Mouse (Mus musculus) forebrain, embryonic 12.5 days (tissue): ENCODE measurements at regions not wholly inside any gene's neighbourhood (a gene's known extent, or its start where the extent isn't known, plus 50 kb on each side); places are given as distances from the start of the nearest gene placed in this dataset.

Source experiments
- ATAC-seq: fragments of 200-750 bp; cut with Nextera tagmentation; 2 replicates; pipeline ENCODE4 v1.8.0; 2017; ENCODE audit warnings: moderate TSS enrichment; ENCODE audit not compliant: low FRiP score
- H3K27ac ChIP-seq: fragments of 300-500 bp; sonication (generic); 2 replicates; pipeline ENCODE4 v1.5.1; 2016; ENCODE audit warnings: mild to moderate bottlenecking
- H3K27me3 ChIP-seq: fragments of 300-500 bp; sonication (generic); 2 replicates; pipeline ENCODE4 v1.6.1; 2016; ENCODE audit warnings: mild to moderate bottlenecking
- H3K36me3 ChIP-seq: fragments of 300-500 bp; sonication (generic); replicated peaks from 2 replicates; pipeline ENCODE4 v1.6.1; 2016; ENCODE audit warnings: mild to moderate bottlenecking
- H3K4me1 ChIP-seq: fragments of 300-500 bp; sonication (generic); 2 replicates; pipeline ENCODE4 v1.6.1; 2016
- H3K4me2 ChIP-seq: fragments of 300-500 bp; sonication (generic); 2 replicates; pipeline ENCODE4 v1.6.1; 2016; ENCODE audit warnings: mild to moderate bottlenecking, moderate library complexity
- H3K4me3 ChIP-seq: fragments of 300-500 bp; sonication (generic); replicated peaks from 2 replicates; pipeline ENCODE4 v1.5.1; 2016; ENCODE audit warnings: mild to moderate bottlenecking
- H3K9ac ChIP-seq: fragments of 300-500 bp; sonication (generic); 2 replicates; pipeline ENCODE4 v1.6.1; 2016; ENCODE audit warnings: mild to moderate bottlenecking
- H3K9me3 ChIP-seq: fragments of 300-500 bp; sonication (generic); 2 replicates; pipeline ENCODE4 v1.6.1; 2016
- WGBS: fragments of 180-500 bp; shearing (Covaris S2); methylation state at CpG from one replicate; pipeline ENCODE4 v1.1.7; 2016; 5-methylcytosine and 5-hydroxymethylcytosine counted together

DNA sequence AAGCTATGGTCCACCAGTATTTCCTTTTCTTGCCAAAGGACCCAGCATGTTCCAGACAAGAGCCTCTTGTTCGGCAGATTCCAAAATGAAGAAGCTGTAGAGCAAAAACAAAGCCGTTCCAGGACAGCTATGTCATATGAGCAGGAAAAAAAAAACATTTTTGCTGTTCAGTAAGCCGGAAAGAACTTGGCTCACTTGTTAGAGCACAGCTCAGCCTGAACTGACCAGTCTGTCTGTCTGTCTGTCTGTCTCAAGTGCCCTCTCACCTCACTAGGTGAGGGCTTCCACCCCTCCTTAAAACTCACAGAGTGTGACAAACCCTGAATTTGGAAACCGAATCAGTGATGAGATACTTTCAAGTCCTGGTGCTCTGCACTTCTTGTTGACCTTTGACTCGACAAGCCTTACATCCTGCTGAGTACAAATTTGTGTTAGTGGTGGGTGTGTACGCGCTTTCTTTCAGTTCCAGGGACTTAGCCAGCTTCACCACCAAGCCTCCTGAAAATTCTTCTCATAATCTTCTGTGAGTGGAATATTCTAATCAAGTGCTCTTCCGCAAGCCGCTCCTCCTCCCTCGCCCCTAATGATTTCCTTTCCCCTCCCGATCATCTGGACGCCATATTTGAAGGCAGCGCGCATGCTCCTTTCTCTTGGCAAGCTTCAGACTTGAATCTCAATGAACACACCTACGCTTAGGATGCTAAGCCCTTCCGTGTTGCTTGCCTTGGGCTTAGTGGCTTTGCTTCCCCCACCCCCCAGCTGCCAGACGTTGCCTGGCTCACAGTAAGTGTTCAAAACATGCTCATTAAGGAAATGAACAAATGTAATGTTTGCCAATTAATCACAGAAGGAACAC is 560.9 kb downstream of the Tox3 start:
- Histone ChIP-seq H3K36me3 (no peaks in the 10 kb centered on the region), H3K9ac (no peak overlapping the region), H3K4me1 (peaks cover 24% of the 10 kb centered on the region), H3K27me3 (peaks cover 25% of the 10 kb centered on the region), H3K4me2 (no peak overlapping the region), H3K4me3 (no peak overlapping the region), H3K27ac (no peak overlapping the region), H3K9me3 (no peaks in the 10 kb centered on the region)
- 61% methylated on average over 17 of the region's 17 CpGs for WGBS
- ATAC-seq = no peak

- H3K36me3 ChIP-seq = no peaks in the 10 kb centered on the region
- H3K27me3 ChIP-seq = peaks cover 28% of the 10 kb centered on the region
- peak; percentile 36; the same call in 1 of the 2 replicates for ATAC-seq
- 15% methylated on average over 7 of the region's 7 CpGs for WGBS
- peaks cover 38% of the 10 kb centered on the region for H3K4me1 ChIP-seq
- no peak overlapping the region for H3K4me2 ChIP-seq
- H3K27ac ChIP-seq = no peak overlapping the region
- no peak overlapping the region for H3K4me3 ChIP-seq
- H3K9me3 ChIP-seq = no peaks in the 10 kb centered on the region
- no peak overlapping the region for H3K9ac ChIP-seq
These were observed 563.1 kb downstream of the Tox3 start for GRCm38 (mm10) chr8:89785011-89785410.

DNA sequence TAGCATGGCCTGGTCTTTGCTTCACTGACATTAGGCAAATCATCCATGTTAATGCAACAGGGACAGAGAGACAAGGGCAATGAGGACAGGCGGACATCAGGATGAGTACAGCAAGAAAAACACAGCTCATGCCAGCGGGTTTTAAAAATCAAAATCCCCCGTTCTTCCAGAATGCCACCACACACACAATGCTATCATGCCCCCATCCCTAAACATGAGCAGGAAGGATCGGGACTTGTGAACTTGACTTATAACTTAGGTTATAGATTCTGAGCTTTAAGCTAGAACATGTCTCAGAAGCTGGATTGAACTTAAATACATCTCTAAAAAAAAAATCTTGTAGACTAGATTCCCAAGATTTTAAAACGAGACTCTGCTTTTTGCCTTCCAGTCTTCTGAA is 564.8 kb downstream of the Tox3 start:
- Histone ChIP-seq H3K27me3 (peaks cover 28% of the 10 kb centered on the region), H3K4me1 (peaks cover 38% of the 10 kb centered on the region), H3K9ac (no peak overlapping the region), H3K4me3 (no peak overlapping the region), H3K9me3 (no peaks in the 10 kb centered on the region), H3K27ac (no peak overlapping the region), H3K4me2 (no peak overlapping the region), H3K36me3 (no peaks in the 10 kb centered on the region)
- ATAC-seq = no peak
- WGBS = 75% methylated on average over 5 of the region's 5 CpGs

DNA sequence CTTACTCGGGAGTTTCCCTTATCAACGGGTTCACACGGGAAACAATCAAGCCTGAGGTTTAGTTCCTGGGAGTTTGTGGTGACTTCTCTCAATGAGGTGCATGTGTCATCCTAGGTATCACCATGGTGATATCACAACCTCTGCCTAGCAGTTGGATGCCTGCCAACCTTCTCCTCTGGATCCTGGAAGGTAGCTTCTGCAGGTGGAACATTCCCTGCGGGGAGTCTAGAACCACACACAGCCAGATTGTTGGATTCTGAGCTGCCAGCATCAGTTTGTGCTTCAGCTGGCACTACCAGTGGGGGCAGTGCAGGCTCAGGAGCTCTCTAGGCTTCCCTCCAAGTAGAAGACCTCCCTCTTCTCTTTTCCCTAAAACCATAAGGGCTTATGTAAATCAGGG is 581.8 kb downstream of the Tox3 start:
- H3K36me3 ChIP-seq = no peaks in the 10 kb centered on the region
- H3K4me1 ChIP-seq = no peaks in the 10 kb centered on the region
- H3K27ac ChIP-seq = no peak overlapping the region
- no peak overlapping the region for H3K9ac ChIP-seq
- no peaks in the 10 kb centered on the region for H3K27me3 ChIP-seq
- 78% methylated on average over 4 of the region's 4 CpGs for WGBS
- no peak overlapping the region for H3K4me2 ChIP-seq
- no peak overlapping the region for H3K4me3 ChIP-seq
- H3K9me3 ChIP-seq = no peaks in the 10 kb centered on the region
- ATAC-seq = no peak

DNA sequence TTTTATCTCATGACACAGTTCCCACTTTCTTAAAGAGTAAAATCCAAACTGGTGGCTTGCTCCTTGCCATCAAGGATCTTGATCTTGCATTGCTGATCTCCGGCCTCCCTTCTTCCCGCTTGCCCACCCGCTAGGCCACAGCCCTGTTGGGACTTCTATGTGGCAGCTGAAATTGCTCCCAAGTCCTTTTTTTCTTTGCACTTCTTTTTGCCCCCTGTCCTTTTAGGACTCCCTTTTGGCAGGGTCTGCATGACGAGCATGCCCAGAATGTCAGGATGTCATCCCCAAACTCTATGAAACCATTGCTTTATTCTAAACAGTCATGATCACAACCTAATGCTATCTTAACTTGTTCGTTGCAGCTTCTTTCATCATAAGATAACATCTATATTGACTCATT is 588.6 kb downstream of the Tox3 start:
- no peak overlapping the region for H3K4me2 ChIP-seq
- H3K36me3 ChIP-seq = no peaks in the 10 kb centered on the region
- no peak overlapping the region for H3K9ac ChIP-seq
- H3K9me3 ChIP-seq = no peaks in the 10 kb centered on the region
- H3K27me3 ChIP-seq = 0 out of 2 replicates have a peak, but pooled peaks cover 3% of the 10 kb centered on the region
- no peak overlapping the region for H3K4me3 ChIP-seq
- no peak overlapping the region for H3K27ac ChIP-seq
- no peak for ATAC-seq
- WGBS = 92% methylated on average over 5 of the region's 5 CpGs
- peaks cover 5% of the 10 kb centered on the region; the same call in 1 of the 2 replicates for H3K4me1 ChIP-seq

DNA sequence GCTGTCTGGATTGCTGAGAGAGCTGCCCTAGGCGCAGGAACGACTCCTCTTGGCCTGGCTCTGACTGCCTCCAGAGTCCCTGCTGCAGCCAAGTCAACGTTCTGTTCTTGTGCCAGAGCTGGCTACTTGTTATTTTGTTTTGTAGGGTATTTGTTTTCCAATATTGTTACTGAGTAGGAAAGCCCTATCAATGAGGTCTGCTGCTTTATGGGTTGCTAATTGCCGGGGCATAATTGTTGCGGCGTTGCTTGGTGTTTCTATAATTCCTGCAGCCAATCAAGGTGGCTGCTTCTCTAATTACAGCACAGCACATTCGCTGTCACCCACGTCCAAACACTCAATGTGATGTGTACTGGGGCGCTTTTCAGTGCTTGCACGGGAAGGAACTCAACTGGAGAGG is 589.4 kb downstream of the Tox3 start:
- ATAC-seq = no peak
- Histone ChIP-seq H3K4me3 (no peak overlapping the region), H3K27me3 (0 out of 2 replicates have a peak, but pooled peaks cover 3% of the 10 kb centered on the region), H3K36me3 (no peaks in the 10 kb centered on the region), H3K27ac (no peak overlapping the region), H3K9me3 (no peaks in the 10 kb centered on the region), H3K9ac (no peak overlapping the region), H3K4me2 (no peak overlapping the region), H3K4me1 (peaks cover 5% of the 10 kb centered on the region; the same call in 1 of the 2 replicates)
- WGBS = 43% methylated on average over 10 of the region's 10 CpGs

DNA sequence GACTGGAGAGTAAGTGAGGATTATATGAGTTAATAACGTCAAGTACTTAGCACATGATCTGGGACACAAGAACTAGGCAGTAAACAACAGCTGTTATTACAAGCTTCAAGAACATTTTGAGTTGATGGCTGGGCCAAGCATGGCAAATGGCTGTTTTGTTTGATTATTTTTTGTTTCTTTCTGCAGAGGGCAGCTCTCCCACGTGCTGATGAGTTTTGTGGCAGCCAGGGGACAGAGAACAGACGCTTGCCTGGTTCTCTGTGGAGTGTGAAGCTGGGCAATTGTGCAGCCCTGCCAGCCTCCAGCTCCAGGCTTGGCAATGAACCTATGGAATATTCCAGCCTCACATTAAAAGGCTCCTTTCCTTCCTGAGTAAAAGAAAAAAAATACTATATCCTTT is 592.2 kb downstream of the Tox3 start:
- Histone ChIP-seq H3K27me3 (0 out of 2 replicates have a peak, but pooled peaks cover 3% of the 10 kb centered on the region), H3K27ac (no peak overlapping the region), H3K4me2 (no peak overlapping the region), H3K9me3 (no peaks in the 10 kb centered on the region), H3K4me3 (no peak overlapping the region), H3K9ac (no peak overlapping the region), H3K36me3 (no peaks in the 10 kb centered on the region), H3K4me1 (peaks cover 5% of the 10 kb centered on the region; the same call in 1 of the 2 replicates)
- ATAC-seq = no peak
- 56% methylated on average over 3 of the region's 3 CpGs for WGBS

- no peak overlapping the region for H3K9ac ChIP-seq
- H3K36me3 ChIP-seq = no peaks in the 10 kb centered on the region
- ATAC-seq = no peak
- H3K27ac ChIP-seq = no peak overlapping the region
- 83% methylated on average over 3 of the region's 3 CpGs for WGBS
- H3K4me2 ChIP-seq = no peak overlapping the region
- H3K9me3 ChIP-seq = no peaks in the 10 kb centered on the region
- 0 out of 2 replicates have a peak, but pooled peaks cover 3% of the 10 kb centered on the region for H3K27me3 ChIP-seq
- H3K4me1 ChIP-seq = no peaks in the 10 kb centered on the region
- H3K4me3 ChIP-seq = no peak overlapping the region
These were observed 596.9 kb downstream of the Tox3 start for GRCm38 (mm10) chr8:89751201-89751600.

GRCm38 (mm10) chr8:89747726-89748125 is 600.4 kb downstream of the Tox3 start:
- ATAC-seq = no peak
- no peaks in the 10 kb centered on the region for H3K36me3 ChIP-seq
- no peaks in the 10 kb centered on the region for H3K4me1 ChIP-seq
- no peak overlapping the region for H3K4me2 ChIP-seq
- no peak overlapping the region for H3K27ac ChIP-seq
- 83% methylated on average over 4 of the region's 4 CpGs for WGBS
- H3K27me3 ChIP-seq = no peaks in the 10 kb centered on the region
- H3K4me3 ChIP-seq = no peak overlapping the region
- H3K9ac ChIP-seq = no peak overlapping the region
- no peaks in the 10 kb centered on the region for H3K9me3 ChIP-seq

GRCm38 (mm10) chr8:89744267-89745028 is 603.7 kb downstream of the Tox3 start:
- Histone ChIP-seq H3K36me3 (no peaks in the 10 kb centered on the region), H3K27me3 (no peaks in the 10 kb centered on the region), H3K9me3 (no peaks in the 10 kb centered on the region), H3K27ac (no peak overlapping the region), H3K9ac (no peak overlapping the region), H3K4me1 (no peaks in the 10 kb centered on the region), H3K4me2 (no peak overlapping the region), H3K4me3 (no peak overlapping the region)
- ATAC-seq = peak; percentile 51; the same call in 1 of the 2 replicates
- 76% methylated on average over 11 of the region's 11 CpGs for WGBS

- no peaks in the 10 kb centered on the region for H3K9me3 ChIP-seq
- H3K9ac ChIP-seq = no peak overlapping the region
- no peak overlapping the region for H3K27ac ChIP-seq
- no peaks in the 10 kb centered on the region for H3K36me3 ChIP-seq
- no peaks in the 10 kb centered on the region; the same call in 1 of the 2 replicates for H3K27me3 ChIP-seq
- ATAC-seq = no peak
- 88% methylated on average over 3 of the region's 3 CpGs for WGBS
- no peaks in the 10 kb centered on the region for H3K4me1 ChIP-seq
- no peak overlapping the region for H3K4me2 ChIP-seq
- no peak overlapping the region for H3K4me3 ChIP-seq
These were observed 609.5 kb downstream of the Tox3 start for GRCm38 (mm10) chr8:89738657-89739056.

- no peaks in the 10 kb centered on the region for H3K36me3 ChIP-seq
- H3K4me1 ChIP-seq = no peaks in the 10 kb centered on the region
- H3K4me3 ChIP-seq = no peak overlapping the region
- H3K27me3 ChIP-seq = no peaks in the 10 kb centered on the region; the same call in 1 of the 2 replicates
- H3K9ac ChIP-seq = no peak overlapping the region
- H3K4me2 ChIP-seq = no peak overlapping the region
- WGBS = 95% methylated on average over 1 of the region's 1 CpGs
- ATAC-seq = no peak
- H3K27ac ChIP-seq = no peak overlapping the region
- H3K9me3 ChIP-seq = no peaks in the 10 kb centered on the region
These were observed 610.5 kb downstream of the Tox3 start for GRCm38 (mm10) chr8:89737636-89738035.
